Mouse (Mus musculus): ENCODE results near the gene Ganc. TPM values are rescaled to one million over a fixed set of nuclear protein-coding genes. Genes with fewer than 3 reads are reported as not detected.
A peak's percentile ranks its signal among the peaks of the same experiment; 100 is the strongest.

The Ganc gene
- polyA plus RNA-seq, 1 experiment: 10.5 TPM

GRCm38 (mm10) chr2:120470856-120471255, 67.2 kb downstream of the Ganc start:
- no peak overlapping the region for H3K27ac ChIP-seq (ENCODE audit: insufficient read depth, low read depth, low read length)
- no peaks in the 10 kb centered on the region for H3K4me1 ChIP-seq (ENCODE audit: control insufficient read depth, insufficient read depth, insufficient read length, low read length)
- no peaks in the 10 kb centered on the region for H3K27me3 ChIP-seq (ENCODE audit: control insufficient read depth, insufficient read depth, low read length)
- 72% methylated on average over 4 of the region's 4 CpGs for WGBS
- H3K36me3 ChIP-seq (ENCODE audit: control insufficient read depth, insufficient read depth, low read length): no peaks in the 10 kb centered on the region
- H3K4me3 ChIP-seq (ENCODE audit: low read depth, low read length): no peak overlapping the region
- TF ChIP-seq CTCF (IDR thresholded peaks at IDR 0.05; ENCODE audit: extremely low read depth, insufficient read length, insufficient replicate concordance, low read depth, low read length) (no peak), POLR2A (IDR thresholded peaks at IDR 0.05; ENCODE audit: low read depth, low read length) (no peak)

DNA sequence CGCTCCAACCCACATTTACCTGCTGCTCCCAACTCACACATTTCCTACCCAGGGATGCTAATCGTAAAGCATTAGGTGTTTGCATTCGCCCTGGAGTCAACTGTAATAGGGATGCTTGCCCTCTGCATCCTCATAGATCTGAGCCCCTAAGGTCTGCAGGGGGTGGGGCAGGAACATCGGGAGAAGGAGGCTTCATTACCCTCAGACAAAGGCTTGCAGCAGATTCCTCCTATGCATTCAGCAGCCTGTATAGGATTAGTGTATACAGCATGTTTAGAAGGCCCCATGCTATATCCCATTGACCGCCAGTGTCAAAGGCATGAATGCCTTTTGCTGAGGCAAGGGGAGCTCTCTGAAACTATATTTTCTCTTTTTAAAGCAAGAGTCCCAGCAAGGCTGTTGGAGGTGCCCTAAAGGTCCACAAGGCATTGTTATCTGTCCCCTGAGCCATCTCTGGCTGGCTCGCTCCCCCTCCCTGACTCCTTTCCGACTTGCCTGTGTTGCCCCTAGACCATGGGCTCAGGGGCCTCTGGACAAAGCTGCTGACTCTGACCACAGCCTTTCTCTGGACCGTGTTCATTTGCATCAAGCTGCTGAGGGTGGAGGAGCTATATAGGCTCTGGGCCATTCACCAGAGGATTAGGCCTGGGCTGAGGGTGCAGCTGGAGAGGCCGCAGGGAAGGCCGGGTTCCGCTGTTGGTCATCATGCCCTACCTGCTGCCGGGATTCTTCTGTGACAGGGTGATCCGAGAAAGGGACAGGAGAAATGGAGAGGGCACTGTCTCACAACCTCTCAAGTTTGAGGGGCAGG, 72.8 kb downstream of the Ganc start:
- WGBS: 84% methylated on average over 13 of the region's 13 CpGs
- no peak for TF ChIP-seq CTCF (IDR thresholded peaks at IDR 0.05; ENCODE audit: extremely low read depth, insufficient read length, insufficient replicate concordance, low read depth, low read length)
- no peak for TF ChIP-seq POLR2A (IDR thresholded peaks at IDR 0.05; ENCODE audit: low read depth, low read length)
- Histone ChIP-seq H3K4me1 (ENCODE audit: control insufficient read depth, insufficient read depth, insufficient read length, low read length) (no peaks in the 10 kb centered on the region), H3K27me3 (ENCODE audit: control insufficient read depth, insufficient read depth, low read length) (no peaks in the 10 kb centered on the region), H3K27ac (ENCODE audit: insufficient read depth, low read depth, low read length) (no peak overlapping the region), H3K4me3 (ENCODE audit: low read depth, low read length) (no peak overlapping the region), H3K36me3 (ENCODE audit: control insufficient read depth, insufficient read depth, low read length) (no peaks in the 10 kb centered on the region)

- peak; percentile 62; the same call in 1 of the 2 replicates for TF ChIP-seq CTCF (IDR thresholded peaks at IDR 0.05; ENCODE audit: extremely low read depth, insufficient read length, insufficient replicate concordance, low read depth, low read length)
- TF ChIP-seq POLR2A (IDR thresholded peaks at IDR 0.05; ENCODE audit: low read depth, low read length): no peak
- peaks cover 11% of the 10 kb centered on the region for H3K4me1 ChIP-seq (ENCODE audit: control insufficient read depth, insufficient read depth, insufficient read length, low read length)
- no peak overlapping the region for H3K27ac ChIP-seq (ENCODE audit: insufficient read depth, low read depth, low read length)
- no peaks in the 10 kb centered on the region for H3K27me3 ChIP-seq (ENCODE audit: control insufficient read depth, insufficient read depth, low read length)
- no peak overlapping the region for H3K4me3 ChIP-seq (ENCODE audit: low read depth, low read length)
- WGBS: 40% methylated on average over 3 of the region's 3 CpGs
- H3K36me3 ChIP-seq (ENCODE audit: control insufficient read depth, insufficient read depth, low read length): no peaks in the 10 kb centered on the region
Measured at GRCm38 (mm10) chr2:120478600-120478999, 74.9 kb downstream of the Ganc start.

- 0 out of 2 replicates have a peak overlapping the region, but pooled peaks have one; percentile 2 for H3K27ac ChIP-seq (ENCODE audit: insufficient read depth, low read depth, low read length)
- no peaks in the 10 kb centered on the region for H3K27me3 ChIP-seq (ENCODE audit: control insufficient read depth, insufficient read depth, low read length)
- no peaks in the 10 kb centered on the region for H3K36me3 ChIP-seq (ENCODE audit: control insufficient read depth, insufficient read depth, low read length)
- TF ChIP-seq POLR2A (IDR thresholded peaks at IDR 0.05; ENCODE audit: low read depth, low read length): no peak
- no peak for TF ChIP-seq CTCF (IDR thresholded peaks at IDR 0.05; ENCODE audit: extremely low read depth, insufficient read length, insufficient replicate concordance, low read depth, low read length)
- H3K4me1 ChIP-seq (ENCODE audit: control insufficient read depth, insufficient read depth, insufficient read length, low read length): peaks cover 13% of the 10 kb centered on the region
- no peak overlapping the region for H3K4me3 ChIP-seq (ENCODE audit: low read depth, low read length)
- WGBS: 40% methylated on average over 8 of the region's 8 CpGs
Measured at GRCm38 (mm10) chr2:120481921-120482320, 78.2 kb downstream of the Ganc start.

DNA sequence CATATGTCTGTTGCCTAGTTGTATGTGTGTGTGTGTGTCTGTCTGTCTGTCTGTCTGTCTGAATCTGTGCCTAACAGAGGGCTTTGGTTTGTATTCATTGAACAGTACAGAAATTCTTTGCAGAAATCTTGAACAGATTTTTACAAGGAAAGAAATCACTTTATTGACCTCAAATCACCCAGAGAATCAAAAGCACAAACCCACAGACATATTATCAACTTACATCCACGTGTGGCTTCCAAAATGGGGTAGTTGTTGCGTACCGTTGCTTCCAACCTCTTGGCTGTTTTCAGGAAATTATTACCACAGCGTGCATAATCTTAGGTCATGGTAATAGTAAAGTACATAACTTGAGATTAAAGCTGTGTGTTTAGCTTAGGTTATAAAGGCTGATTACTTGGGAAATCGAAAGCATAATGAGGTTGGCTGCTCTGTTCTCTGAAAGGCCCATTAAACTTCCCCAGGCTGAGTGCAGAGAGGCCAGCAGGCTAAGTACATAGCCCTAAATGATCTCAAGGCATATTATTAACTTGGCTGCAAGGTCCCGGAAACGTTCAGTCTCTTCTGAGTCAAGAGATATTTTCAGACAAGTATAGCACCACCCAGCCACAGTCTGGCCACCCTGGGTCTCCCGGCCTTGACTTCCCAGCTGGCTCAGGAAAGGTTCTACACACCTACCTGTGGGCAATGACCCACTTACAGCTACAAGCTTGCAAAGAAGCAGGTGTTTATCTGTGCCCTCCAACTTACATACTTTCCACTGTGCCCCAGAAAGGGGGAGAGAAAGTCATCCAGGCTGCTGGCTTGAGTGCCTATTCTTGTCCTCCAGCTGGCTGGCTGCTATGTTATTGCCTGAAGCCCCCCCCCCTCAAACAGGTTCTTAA, 79.1 kb downstream of the Ganc start:
- WGBS: 9% methylated on average over 8 of the region's 8 CpGs
- TF ChIP-seq CTCF (IDR thresholded peaks at IDR 0.05; ENCODE audit: extremely low read depth, insufficient read length, insufficient replicate concordance, low read depth, low read length): no peak
- no peak for TF ChIP-seq POLR2A (IDR thresholded peaks at IDR 0.05; ENCODE audit: low read depth, low read length)
- peak overlapping the region; percentile 83 for H3K27ac ChIP-seq (ENCODE audit: insufficient read depth, low read depth, low read length)

GRCm38 (mm10) chr2:120484241-120484640, 80.5 kb downstream of the Ganc start:
- H3K4me3 ChIP-seq (ENCODE audit: low read depth, low read length): no peak overlapping the region
- no peak overlapping the region for H3K27ac ChIP-seq (ENCODE audit: insufficient read depth, low read depth, low read length)
- H3K27me3 ChIP-seq (ENCODE audit: control insufficient read depth, insufficient read depth, low read length): no peaks in the 10 kb centered on the region
- no peaks in the 10 kb centered on the region for H3K36me3 ChIP-seq (ENCODE audit: control insufficient read depth, insufficient read depth, low read length)
- WGBS: 90% methylated on average over 3 of the region's 3 CpGs
- TF ChIP-seq CTCF (IDR thresholded peaks at IDR 0.05; ENCODE audit: extremely low read depth, insufficient read length, insufficient replicate concordance, low read depth, low read length) (no peak), POLR2A (IDR thresholded peaks at IDR 0.05; ENCODE audit: low read depth, low read length) (no peak)
- peaks cover 13% of the 10 kb centered on the region for H3K4me1 ChIP-seq (ENCODE audit: control insufficient read depth, insufficient read depth, insufficient read length, low read length)

More for the DNA sequence above, 79.1 kb downstream of the Ganc start:
- Histone ChIP-seq H3K4me3 (ENCODE audit: low read depth, low read length) (no peak overlapping the region), H3K4me1 (ENCODE audit: control insufficient read depth, insufficient read depth, insufficient read length, low read length) (peaks cover 13% of the 10 kb centered on the region), H3K36me3 (ENCODE audit: control insufficient read depth, insufficient read depth, low read length) (no peaks in the 10 kb centered on the region), H3K27me3 (ENCODE audit: control insufficient read depth, insufficient read depth, low read length) (no peaks in the 10 kb centered on the region)

DNA sequence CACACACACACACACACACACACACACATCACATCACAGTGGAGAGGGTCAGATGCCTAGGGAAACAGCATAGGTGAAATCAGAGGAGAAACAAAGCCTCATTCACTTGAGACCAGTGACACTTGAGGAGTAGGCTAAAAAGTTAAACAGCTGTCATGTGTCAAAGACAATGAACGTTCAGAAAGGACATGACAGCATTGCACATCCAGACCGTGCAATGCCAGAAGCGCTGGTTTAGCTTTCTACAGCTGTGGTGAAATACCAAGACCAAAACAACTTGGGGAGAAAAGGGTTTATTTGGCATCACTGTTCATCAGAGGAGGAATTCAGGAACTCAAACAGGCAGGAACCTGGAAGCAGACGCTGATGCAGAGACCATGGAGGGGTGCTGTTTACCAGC, 89.6 kb downstream of the Ganc start:
- no peak for TF ChIP-seq CTCF (IDR thresholded peaks at IDR 0.05; ENCODE audit: extremely low read depth, insufficient read length, insufficient replicate concordance, low read depth, low read length)
- TF ChIP-seq POLR2A (IDR thresholded peaks at IDR 0.05; ENCODE audit: low read depth, low read length): no peak
- 57% methylated on average over 4 of the region's 4 CpGs for WGBS
- Histone ChIP-seq H3K36me3 (ENCODE audit: control insufficient read depth, insufficient read depth, low read length) (no peaks in the 10 kb centered on the region), H3K4me1 (ENCODE audit: control insufficient read depth, insufficient read depth, insufficient read length, low read length) (no peaks in the 10 kb centered on the region), H3K4me3 (ENCODE audit: low read depth, low read length) (no peak overlapping the region), H3K27ac (ENCODE audit: insufficient read depth, low read depth, low read length) (no peak overlapping the region), H3K27me3 (ENCODE audit: control insufficient read depth, insufficient read depth, low read length) (no peaks in the 10 kb centered on the region)

All from small intestine, adult 2 months (tissue).